In genomic region chr17:10336558-10336957, GRCm38 (mm10) we compare ENCODE assay signal across 11 mouse cellular contexts. TPM values are rescaled to one million over a fixed set of nuclear protein-coding genes. Genes with fewer than 3 reads are reported as not detected.
DNase-seq lines count a peak whose midpoint lies in the region; TF ChIP-seq lines count a peak whose summit lies in the region.
"Had no signal": no experiment of that assay in that cellular context is flagged by ENCODE, and none has a peak within 500 bp of the region (broad histone marks: within the 10 kb centered on the region; RNA-seq: fewer than 3 reads in every experiment).

No protein-coding gene starts in this region.

- no peak overlapping the region for H3K4me3 ChIP-seq in testis, adult 2 months (ENCODE audit: control insufficient read depth, low read depth, low read length)
- no peak overlapping the region for H3K4me3 ChIP-seq in limb, embryonic 10.5 days

- no peaks in the 10 kb centered on the region; the same call in 1 of the 2 replicates for H3K27me3 ChIP-seq in testis, adult 2 months (ENCODE audit: control insufficient read depth, insufficient read depth, low read length)
- H3K27me3 ChIP-seq in limb, embryonic 10.5 days (ENCODE audit: low read depth, poor library complexity, severe bottlenecking), result no peaks in the 10 kb centered on the region
- H3K27me3 ChIP-seq: limb, embryonic 15.5 days had no signal

- 89% methylated on average over 12 of the region's 12 CpGs for WGBS in limb, embryonic 10.5 days

- no peak for TF ChIP-seq CTCF in testis, adult 2 months (IDR thresholded peaks at IDR 0.05; ENCODE audit: control insufficient read depth, insufficient read depth, insufficient replicate concordance, low read depth, low read length)

- intact Hi-C loops in gastrocnemius, postnatal 14 days (cut with DNase I; ENCODE audit: low total_unique reads), result loop anchor here (10.0 kb wide), 1 partner anchor 158 kb away; no protein-coding TSS in a partner anchor

- peaks cover 8% of the 10 kb centered on the region for H3K4me1 ChIP-seq in testis, adult 2 months (ENCODE audit: control insufficient read depth, insufficient read depth, low read length)
- peaks cover 43% of the 10 kb centered on the region for H3K4me1 ChIP-seq in limb, embryonic 10.5 days

- DNase-seq in gastrocnemius, postnatal 25 days, result peak; percentile 2
- DNase-seq in gastrocnemius, postnatal 14 days, result no peak
- DNase-seq in testis, postnatal 14 days (ENCODE audit: low spot score), result no peak
- peak; percentile 29 for DNase-seq in limb, embryonic 10.5 days (ENCODE audit: low spot score)
- DNase-seq in testis, postnatal 10 days (ENCODE audit: low spot score), result peak; percentile 34
- DNase-seq in cerebellum, adult 18-20 months, result no peak
- DNase-seq in thymus, adult 18-20 months, result no peak
- DNase-seq: kidney, postnatal 14 days; lung, postnatal 36 days had no signal

- no peak for TF ChIP-seq POLR2A in testis, adult 2 months (IDR thresholded peaks at IDR 0.05; ENCODE audit: control insufficient read depth, low read depth, low read length)

- no peaks in the 10 kb centered on the region for H3K9me3 ChIP-seq in limb, embryonic 10.5 days (replicated peaks)
- H3K9me3 ChIP-seq: limb, embryonic 15.5 days had no signal

- no peaks in the 10 kb centered on the region for H3K36me3 ChIP-seq in testis, adult 2 months (ENCODE audit: control insufficient read depth, insufficient read depth, low read length)
- no peaks in the 10 kb centered on the region for H3K36me3 ChIP-seq in limb, embryonic 10.5 days
- H3K36me3 ChIP-seq: limb, embryonic 15.5 days had no signal

- peak overlapping the region; percentile 61 for H3K27ac ChIP-seq in testis, adult 2 months (ENCODE audit: control insufficient read depth, insufficient read depth, low read depth, low read length)
- H3K27ac ChIP-seq in limb, embryonic 10.5 days, result peak overlapping the region; percentile 57; the same call in 1 of the 2 replicates
- H3K27ac ChIP-seq: limb, embryonic 15.5 days had no signal

RNA-seq across cellular contexts. Expression of gene Qk, which starts 16.9 kb away (rescaled TPM):
- 100 to 1,000 TPM; 235 to 264 TPM for total RNA-seq in gastrocnemius, postnatal 25 days (2021)
- total RNA-seq in gastrocnemius, postnatal 14 days (2021), result 100 to 1,000 TPM; 209 to 220 TPM
- 173 and 197 TPM in 2 replicates for polyA plus RNA-seq in testis, adult 2 months (2012; rRNA removed)
- 23.9 and 24.2 TPM in 2 replicates for polyA plus RNA-seq in limb, embryonic 10.5 days (2016; fragmentation: Nextera tagmentation; extraction: Ambion mirVana)

Comparison
In these comparisons a context has a peak if more than half of its experiments do, and no peak if none do; other contexts are left out.
1. DNase-seq: peak in gastrocnemius, postnatal 25 days (single experiment), limb, embryonic 10.5 days (single experiment) and testis, postnatal 10 days (single experiment); none in gastrocnemius, postnatal 14 days (single experiment), testis, postnatal 14 days (single experiment), cerebellum, adult 18-20 months (0 of 2) and thymus, adult 18-20 months (0 of 2).